Mouse (Mus musculus): ENCODE data around the gene Cep162.

GRCm38 (mm10) chr9:87170891-87171290 is 84.4 kb downstream of the Cep162 start:
- TF ChIP-seq CTCF (IDR thresholded peaks at IDR 0.05; ENCODE audit: control insufficient read depth, insufficient read depth, insufficient replicate concordance, low read depth, low read length) (no peak), POLR2A (IDR thresholded peaks at IDR 0.05; ENCODE audit: control insufficient read depth, low read depth, low read length) (no peak)
